Mouse (Mus musculus) E14TG2a.4 (cell line): ENCODE data around the gene Gdf2.

Experiments
- H3K27me3 ChIP-seq: 2 replicates; pipeline ENCODE4 v1.6.1; 2014; ENCODE audit warnings: low read length, control low read depth; ENCODE audit not compliant: insufficient read depth
- H3K36me3 ChIP-seq: 2 replicates; pipeline ENCODE4 v1.6.1; 2014; ENCODE audit warnings: low read length, control low read depth; ENCODE audit not compliant: insufficient read depth
- H3K4me1 ChIP-seq: replicated peaks from 2 replicates; pipeline ENCODE4 v1.6.1; 2014; ENCODE audit warnings: low read depth, low read length, control low read depth
- H3K4me3 ChIP-seq: replicated peaks from 2 replicates; pipeline ENCODE4 v1.5.1; 2014; ENCODE audit warnings: mild to moderate bottlenecking, low read length
- H3K9me3 ChIP-seq: 2 replicates; pipeline ENCODE4 v1.6.1; 2014; ENCODE audit warnings: low read length, control low read depth
- CTCF ChIP-seq: conservative IDR thresholded peaks from 2 replicates; pipeline ENCODE4 v1.5.1; 2014; ENCODE audit warnings: low read length
- NANOG ChIP-seq: IDR thresholded peaks from 2 replicates; pipeline ENCODE4 v1.6.1; 2014; ENCODE audit warnings: borderline replicate concordance, low read length, mixed read lengths
- POU5F1 ChIP-seq: IDR thresholded peaks from 2 replicates; pipeline ENCODE4 v1.6.1; 2014; ENCODE audit warnings: low read length, borderline replicate concordance

Gene Gdf2

GRCm38 (mm10) chr14:33972679-33973078 lies 31.8 kb downstream of the Gdf2 start:
- no peaks in the 10 kb centered on the region for H3K9me3 ChIP-seq
- no peak for TF ChIP-seq POU5F1
- TF ChIP-seq CTCF: no peak
- no peak for TF ChIP-seq NANOG
- no peaks in the 10 kb centered on the region for H3K36me3 ChIP-seq
- H3K27me3 ChIP-seq: peaks cover 9% of the 10 kb centered on the region; the same call in 1 of the 2 replicates
- no peak overlapping the region for H3K4me3 ChIP-seq
- H3K4me1 ChIP-seq: no peaks in the 10 kb centered on the region

- Histone ChIP-seq H3K4me1 (peaks cover 5% of the 10 kb centered on the region), H3K27me3 (peaks cover 29% of the 10 kb centered on the region), H3K4me3 (no peak overlapping the region), H3K36me3 (no peaks in the 10 kb centered on the region), H3K9me3 (no peaks in the 10 kb centered on the region)
- TF ChIP-seq POU5F1 (no peak), CTCF (no peak), NANOG (no peak)
Measured at GRCm38 (mm10) chr14:33974752-33975151, 33.9 kb downstream of the Gdf2 start.

DNA sequence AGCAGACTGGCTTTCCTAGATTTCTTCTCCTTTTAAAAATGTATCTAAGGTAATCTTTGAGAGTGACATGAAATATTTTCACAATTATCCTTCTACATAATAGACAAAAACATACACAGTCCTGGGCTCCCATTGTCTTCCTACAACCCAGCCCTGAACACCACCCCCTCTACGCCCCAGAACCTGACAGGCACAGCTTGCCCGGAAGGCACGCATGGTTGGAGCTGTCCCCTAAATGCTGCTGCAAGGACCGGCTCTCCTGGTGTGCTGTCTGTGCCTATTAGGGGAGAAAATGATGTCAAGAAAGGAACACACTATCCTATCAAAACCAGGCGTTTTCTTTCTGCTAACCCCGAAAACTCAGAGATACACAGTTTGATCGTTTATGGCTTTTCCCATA lies 36.9 kb downstream of the Gdf2 start:
- Histone ChIP-seq H3K9me3 (peaks cover 3% of the 10 kb centered on the region; the same call in 1 of the 2 replicates), H3K4me3 (no peak overlapping the region), H3K4me1 (peaks cover 5% of the 10 kb centered on the region), H3K36me3 (no peaks in the 10 kb centered on the region), H3K27me3 (peaks cover 32% of the 10 kb centered on the region)
- TF ChIP-seq NANOG: no peak
- TF ChIP-seq POU5F1: no peak
- no peak for TF ChIP-seq CTCF

- TF ChIP-seq CTCF (no peak), POU5F1 (no peak), NANOG (no peak)
- Histone ChIP-seq H3K9me3 (peaks cover 3% of the 10 kb centered on the region; the same call in 1 of the 2 replicates), H3K4me1 (peaks cover 5% of the 10 kb centered on the region), H3K4me3 (peak within 1 kb of the TSS; percentile 57), H3K36me3 (no peaks in the 10 kb centered on the region), H3K27me3 (peaks cover 32% of the 10 kb centered on the region)
Measured at GRCm38 (mm10) chr14:33978604-33979059, 37.8 kb downstream of the Gdf2 start, which contains the start of gene Zfp488. Gene Zfp488 (minus strand): TSS chr14:33978764.

DNA sequence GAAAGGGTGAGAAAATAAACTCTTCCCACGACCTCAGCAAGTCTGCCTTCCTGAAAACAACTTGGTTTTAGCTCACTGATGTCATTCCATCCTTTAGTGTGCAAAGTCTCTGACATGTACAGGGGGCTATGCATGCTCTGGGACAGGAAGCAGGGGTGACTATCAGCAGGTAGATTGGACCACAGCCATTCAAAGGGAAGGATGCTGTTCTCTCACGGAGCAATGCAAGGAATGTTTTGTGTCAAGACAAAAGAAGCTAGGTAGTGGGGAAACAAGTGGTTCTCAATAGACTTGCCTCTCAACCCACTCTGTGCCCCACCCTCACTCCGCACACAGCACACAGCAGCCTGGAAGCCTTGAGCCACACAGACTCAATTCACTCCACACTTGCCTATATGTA lies 48.4 kb downstream of the Gdf2 start:
- H3K36me3 ChIP-seq: no peaks in the 10 kb centered on the region
- TF ChIP-seq CTCF (no peak), NANOG (no peak), POU5F1 (no peak)
- no peaks in the 10 kb centered on the region for H3K9me3 ChIP-seq
- no peak overlapping the region for H3K4me3 ChIP-seq
- H3K4me1 ChIP-seq: peaks cover 13% of the 10 kb centered on the region
- H3K27me3 ChIP-seq: peaks cover 37% of the 10 kb centered on the region

GRCm38 (mm10) chr14:33991971-33992370 lies 51.1 kb downstream of the Gdf2 start:
- TF ChIP-seq CTCF: no peak
- TF ChIP-seq NANOG: no peak
- TF ChIP-seq POU5F1: no peak
- H3K36me3 ChIP-seq: no peaks in the 10 kb centered on the region
- peaks cover 37% of the 10 kb centered on the region for H3K27me3 ChIP-seq
- no peak overlapping the region for H3K4me3 ChIP-seq
- no peaks in the 10 kb centered on the region for H3K9me3 ChIP-seq
- H3K4me1 ChIP-seq: peaks cover 13% of the 10 kb centered on the region

- peaks cover 34% of the 10 kb centered on the region for H3K27me3 ChIP-seq
- H3K36me3 ChIP-seq: no peaks in the 10 kb centered on the region
- no peaks in the 10 kb centered on the region for H3K9me3 ChIP-seq
- TF ChIP-seq NANOG (no peak), POU5F1 (no peak), CTCF (no peak)
- no peak overlapping the region for H3K4me3 ChIP-seq
- peaks cover 13% of the 10 kb centered on the region for H3K4me1 ChIP-seq
Measured at GRCm38 (mm10) chr14:33993051-33993450, 52.2 kb downstream of the Gdf2 start.

- no peaks in the 10 kb centered on the region for H3K36me3 ChIP-seq
- H3K4me1 ChIP-seq: peaks cover 10% of the 10 kb centered on the region
- H3K4me3 ChIP-seq: no peak overlapping the region
- no peaks in the 10 kb centered on the region for H3K9me3 ChIP-seq
- TF ChIP-seq POU5F1: no peak
- peaks cover 30% of the 10 kb centered on the region for H3K27me3 ChIP-seq
Measured at GRCm38 (mm10) chr14:33993521-33994289, 52.9 kb downstream of the Gdf2 start.
